Mouse (Mus musculus) WW6 (cell line): ENCODE results near the gene Cdh5.

Experiments used
- DNase-seq: peaks from one replicate; pipeline ENCODE4 v3.0.0-alpha.2; 2013; ENCODE audit warnings: low read depth, low spot score

Cdh5 gene

DNA sequence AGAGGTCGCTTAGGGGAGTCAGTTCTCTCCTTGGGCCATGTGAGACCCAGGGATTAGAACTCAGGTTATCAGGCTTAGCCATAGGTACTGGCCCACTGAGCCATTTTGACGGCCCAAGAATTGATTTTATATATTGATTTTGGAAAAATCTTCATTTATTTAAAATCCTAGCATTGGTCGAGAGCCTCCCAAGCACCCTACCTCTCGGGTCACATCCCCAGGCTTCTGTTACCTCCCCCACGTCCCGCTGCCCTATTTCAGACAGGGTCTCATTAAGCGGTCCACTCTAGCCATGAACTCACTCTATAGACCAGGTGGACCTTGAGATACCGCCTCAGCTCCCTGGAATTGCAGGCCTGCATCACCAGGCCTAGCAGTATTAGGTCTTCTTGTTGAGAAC lies 33.1 kb downstream of the Cdh5 start:
- DNase-seq: no peak

- DNase-seq: no peak
These were observed 34.9 kb downstream of the Cdh5 start for GRCm38 (mm10) chr8:104136277-104136676.

- no peak for DNase-seq
These were observed 36.2 kb downstream of the Cdh5 start for GRCm38 (mm10) chr8:104137636-104138035.

DNA sequence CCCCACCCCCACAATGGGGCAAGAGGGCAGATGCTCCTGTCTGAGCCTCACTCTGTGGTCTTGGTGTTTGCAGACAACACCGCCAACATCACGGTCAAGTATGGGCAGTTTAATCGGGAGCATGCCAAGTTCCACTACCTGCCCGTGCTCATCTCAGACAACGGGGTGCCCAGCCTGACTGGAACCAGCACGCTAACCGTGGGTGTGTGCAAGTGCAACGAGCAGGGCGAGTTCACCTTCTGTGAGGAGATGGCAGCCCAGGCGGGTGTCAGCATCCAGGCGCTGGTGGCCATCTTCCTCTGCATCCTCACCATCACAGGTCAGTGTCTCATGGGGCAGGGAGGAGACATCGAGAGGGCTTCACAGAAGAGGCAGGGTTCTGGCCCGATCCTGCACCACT lies 39.2 kb downstream of the Cdh5 start:
- DNase-seq: no peak

DNA sequence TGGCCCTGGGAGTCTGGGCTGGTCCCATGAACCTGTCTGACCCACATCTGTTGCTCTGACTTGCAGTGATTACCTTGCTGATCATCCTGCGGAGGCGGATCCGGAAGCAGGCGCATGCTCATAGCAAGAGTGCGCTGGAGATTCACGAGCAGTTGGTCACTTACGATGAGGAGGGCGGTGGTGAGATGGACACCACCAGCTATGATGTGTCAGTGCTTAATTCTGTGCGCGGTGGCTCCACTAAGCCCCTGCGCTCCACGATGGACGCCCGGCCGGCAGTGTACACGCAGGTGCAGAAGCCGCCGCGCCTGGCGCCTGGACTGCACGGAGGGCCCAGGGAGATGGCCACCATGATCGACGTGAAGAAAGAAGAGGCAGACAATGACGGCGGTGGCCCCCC lies 41.0 kb downstream of the Cdh5 start:
- DNase-seq: no peak

DNA sequence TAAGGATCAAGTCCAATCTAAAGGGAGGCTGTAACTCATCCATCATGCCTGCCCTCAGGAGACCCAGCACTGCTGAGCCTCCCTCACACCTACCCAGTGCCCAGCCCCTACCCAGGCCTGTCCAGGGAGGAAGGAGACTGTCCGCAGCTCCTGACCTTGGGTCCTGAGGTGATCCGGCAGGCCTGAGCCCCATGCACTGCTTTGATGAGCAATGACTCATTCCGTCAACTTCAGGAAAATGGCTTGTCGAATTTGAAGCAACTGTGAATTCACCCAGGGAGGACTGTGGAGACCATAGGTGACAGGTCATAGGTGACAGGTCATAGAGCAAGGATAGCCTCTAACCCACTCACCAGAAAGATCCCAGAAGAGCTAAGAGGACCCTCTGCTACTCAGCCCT lies 42.0 kb downstream of the Cdh5 start:
- no peak for DNase-seq

GRCm38 (mm10) chr8:104144434-104145216 lies 43.2 kb downstream of the Cdh5 start:
- no peak for DNase-seq

DNA sequence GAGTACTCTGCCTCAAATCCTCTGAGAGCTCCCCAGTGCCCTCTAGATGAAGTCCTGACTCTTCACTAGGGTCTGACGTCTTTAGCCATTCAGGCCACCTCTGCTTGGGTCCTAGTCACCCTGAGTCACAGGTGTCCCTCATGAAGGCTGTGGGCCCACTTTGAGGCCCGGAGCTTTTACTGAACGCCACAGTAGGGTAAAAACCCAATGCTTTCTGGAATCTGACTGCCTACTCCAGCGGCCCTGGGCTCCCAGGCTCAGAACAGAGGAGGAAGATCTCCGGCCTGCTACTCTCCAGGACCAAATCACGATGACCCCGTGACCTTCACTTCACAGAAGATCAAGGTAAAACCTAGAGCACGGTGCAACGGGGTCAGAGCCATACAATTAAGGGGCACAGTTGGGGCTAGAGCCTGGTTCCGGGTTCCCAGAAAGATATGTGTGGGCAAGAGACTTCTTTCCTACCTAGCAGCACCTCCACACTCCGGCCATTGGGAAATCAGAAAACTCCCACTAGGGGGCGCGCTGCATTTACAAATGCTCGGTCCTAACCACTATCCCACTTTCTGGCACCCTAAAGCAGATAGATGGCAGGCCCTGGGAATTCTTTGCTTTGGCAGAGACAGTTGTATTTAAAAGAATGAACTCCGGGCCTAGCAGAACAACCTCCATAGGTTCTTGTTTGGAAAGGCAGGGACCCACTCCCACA lies 44.7 kb downstream of the Cdh5 start:
- DNase-seq: peak; percentile 47

GRCm38 (mm10) chr8:104146717-104147494 lies 45.5 kb downstream of the Cdh5 start:
- DNase-seq: no peak

- DNase-seq: no peak
These were observed 46.5 kb downstream of the Cdh5 start for GRCm38 (mm10) chr8:104147947-104148346.

- DNase-seq: no peak
These were observed 59.3 kb downstream of the Cdh5 start for GRCm38 (mm10) chr8:104160731-104161130.

DNA sequence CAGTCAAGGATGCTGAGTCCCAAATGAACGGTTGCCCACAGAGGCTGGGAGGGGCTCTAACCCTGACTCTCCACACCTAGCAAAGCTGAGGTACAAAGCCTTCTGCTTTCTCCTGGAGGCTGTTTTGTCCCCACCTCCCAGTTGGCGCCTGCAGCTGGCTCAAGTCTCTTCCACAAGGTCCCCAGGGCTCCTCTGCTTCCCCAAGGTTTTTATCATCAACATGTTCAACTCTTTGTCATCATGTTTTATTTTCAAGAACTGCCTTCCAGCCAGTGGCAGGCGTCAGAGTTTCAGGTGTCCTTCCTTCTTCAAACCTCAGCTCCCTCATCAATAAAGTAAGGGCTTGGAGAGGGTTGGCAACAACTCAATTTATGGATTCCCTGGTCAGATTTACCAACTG lies 68.0 kb downstream of the Cdh5 start:
- DNase-seq: no peak

DNA sequence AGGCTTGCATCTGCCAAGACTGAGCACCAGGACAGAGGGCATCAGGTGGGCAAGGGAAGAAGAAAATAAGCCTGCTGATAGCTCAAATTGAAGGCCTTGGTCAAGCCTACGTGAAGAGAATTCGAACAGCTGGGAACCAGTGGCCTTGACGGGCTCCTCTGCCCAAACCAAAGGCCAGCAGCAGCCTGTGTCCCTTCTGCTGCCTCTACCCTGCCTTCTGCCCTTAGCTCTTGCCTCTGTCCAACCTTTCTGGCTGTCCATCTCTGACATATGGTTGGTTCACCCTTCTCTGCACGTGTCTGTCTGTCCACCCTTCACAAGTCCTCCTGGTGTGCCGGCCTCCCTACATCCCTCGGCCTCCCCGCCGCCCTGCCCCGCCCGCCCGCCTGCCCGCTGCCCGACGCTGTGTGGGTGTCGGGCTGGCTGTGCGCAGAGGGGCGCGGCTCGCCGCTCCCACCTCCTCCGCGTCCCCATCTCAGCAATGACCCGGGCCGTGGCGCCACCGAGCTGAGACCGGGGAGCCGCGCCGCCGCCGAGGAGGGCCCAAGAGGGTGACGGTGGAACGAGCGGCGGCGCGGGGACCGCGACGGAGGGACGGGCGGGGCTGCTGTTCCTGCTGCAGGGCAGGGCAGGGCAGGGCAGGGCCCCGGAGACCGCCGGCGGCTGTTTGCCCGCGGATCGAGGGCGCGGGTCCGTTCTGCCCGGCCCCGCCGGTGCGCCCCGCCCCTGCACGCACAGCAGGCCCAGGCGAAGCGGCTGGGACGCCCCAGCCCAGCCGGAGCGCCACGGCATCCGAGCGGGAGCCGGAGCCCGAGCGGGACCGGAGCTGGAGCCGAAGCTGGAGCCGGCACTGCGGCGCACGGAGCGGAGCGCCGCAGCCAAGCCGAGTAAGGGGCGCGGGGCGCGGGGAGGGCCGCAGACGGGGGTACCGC lies 69.0 kb downstream of the Cdh5 start, which contains the start of gene Bean1:
Gene Bean1 (plus strand): TSS at position 325 of the 932 bp plus-strand sequence.
- DNase-seq: no peak

GRCm38 (mm10) chr8:104171050-104171620 lies 69.7 kb downstream of the Cdh5 start:
- DNase-seq: no peak

- DNase-seq: no peak
These were observed 71.0 kb downstream of the Cdh5 start for GRCm38 (mm10) chr8:104172420-104172819.

DNA sequence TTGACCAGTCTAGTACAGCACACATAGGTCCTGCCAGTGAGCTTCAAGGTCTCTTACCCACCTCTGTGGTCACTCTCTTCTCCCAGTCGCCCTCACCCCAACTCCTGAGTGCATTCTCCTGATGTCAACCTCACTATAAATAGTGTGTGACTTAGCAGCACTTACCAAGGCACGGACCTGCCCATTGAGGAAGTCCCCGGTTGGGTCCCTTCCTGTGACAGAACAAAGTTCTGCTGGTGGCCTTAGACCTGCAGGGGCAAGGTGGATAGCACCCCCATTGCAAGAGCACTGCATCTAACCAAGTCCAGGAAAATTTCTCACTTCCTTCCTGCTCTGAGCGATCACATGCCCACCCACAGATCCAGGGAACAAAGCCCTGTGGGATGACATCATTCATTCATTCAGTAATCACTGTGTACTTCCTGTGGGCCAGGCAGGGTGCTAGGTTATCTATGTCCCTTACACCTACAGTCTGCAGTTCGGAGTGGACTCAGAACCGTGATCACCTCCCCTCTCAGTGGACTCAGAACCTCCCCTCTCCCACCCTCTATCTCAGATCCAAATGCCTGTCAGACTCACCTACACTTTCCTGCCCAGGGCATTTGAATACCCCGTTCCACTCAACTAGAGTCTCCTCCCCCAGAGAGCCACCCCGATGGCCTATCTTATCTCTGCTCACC lies 74.6 kb downstream of the Cdh5 start:
- DNase-seq: no peak

DNA sequence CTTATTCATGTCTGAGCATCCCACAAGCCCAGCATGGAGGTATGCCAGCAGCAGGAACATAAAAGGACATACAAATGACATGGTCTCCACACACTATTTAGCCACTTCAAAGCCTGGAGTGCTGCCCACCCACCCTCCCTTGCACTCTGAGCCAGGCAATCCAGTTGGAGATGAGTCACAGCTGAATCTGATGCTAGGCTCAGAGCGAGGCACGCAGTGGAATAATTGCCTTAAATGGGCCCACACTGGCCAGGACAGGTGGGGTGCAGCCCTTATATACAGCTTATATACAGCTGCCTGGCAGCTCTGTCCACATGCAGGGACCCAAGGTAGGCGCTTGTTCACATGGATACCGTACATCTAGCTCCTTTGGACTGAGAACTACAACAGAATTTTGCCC lies 75.6 kb downstream of the Cdh5 start:
- DNase-seq: no peak

GRCm38 (mm10) chr8:104184905-104185304 lies 83.5 kb downstream of the Cdh5 start:
- no peak for DNase-seq

DNA sequence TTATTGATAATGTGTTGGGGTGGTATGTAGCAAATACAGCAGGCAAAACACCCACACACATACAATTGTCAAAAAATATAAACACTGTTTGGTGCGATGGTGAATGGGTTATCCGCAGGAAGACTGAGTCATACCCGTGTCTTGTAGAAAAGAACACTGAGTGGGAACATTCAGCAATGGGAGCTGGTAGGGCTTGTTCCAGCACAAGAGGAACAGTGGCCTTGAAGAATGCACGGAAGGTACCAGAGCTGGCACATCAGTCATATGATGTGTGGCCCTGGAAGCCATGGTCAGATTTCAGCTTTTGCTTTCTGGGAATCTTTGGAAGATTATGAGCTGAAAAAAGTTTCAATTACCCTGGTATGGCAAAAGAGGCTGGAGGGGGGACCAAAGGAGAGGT lies 85.4 kb downstream of the Cdh5 start:
- DNase-seq: no peak

DNA sequence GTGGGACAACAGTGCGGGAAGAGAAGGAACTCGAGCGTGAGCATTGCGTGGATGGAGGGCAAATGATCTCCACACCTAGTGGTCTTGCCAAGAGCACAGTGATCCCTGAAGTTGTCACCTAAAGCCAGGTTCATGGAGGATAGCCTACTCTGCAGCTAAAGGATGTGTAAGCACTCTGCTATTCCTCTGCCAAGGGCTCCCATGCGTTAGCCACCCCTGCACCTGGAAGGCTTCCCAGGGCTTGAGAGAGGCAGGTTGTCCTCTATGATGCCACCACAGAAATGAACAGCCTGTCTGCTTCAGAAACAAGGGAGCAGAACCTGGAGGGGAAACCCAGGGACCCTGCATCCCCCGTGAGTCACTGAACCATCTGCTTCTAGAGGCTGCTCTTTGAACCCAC lies 86.2 kb downstream of the Cdh5 start:
- no peak for DNase-seq
